Mouse (Mus musculus): ENCODE data around the gene Ccdc34. TPM values are rescaled to one million over a fixed set of nuclear protein-coding genes. Genes with fewer than 3 reads are reported as not detected.

Ccdc34 gene
- polyA plus RNA-seq, 1 experiment from 2014 or later = 28.3 TPM

DNA sequence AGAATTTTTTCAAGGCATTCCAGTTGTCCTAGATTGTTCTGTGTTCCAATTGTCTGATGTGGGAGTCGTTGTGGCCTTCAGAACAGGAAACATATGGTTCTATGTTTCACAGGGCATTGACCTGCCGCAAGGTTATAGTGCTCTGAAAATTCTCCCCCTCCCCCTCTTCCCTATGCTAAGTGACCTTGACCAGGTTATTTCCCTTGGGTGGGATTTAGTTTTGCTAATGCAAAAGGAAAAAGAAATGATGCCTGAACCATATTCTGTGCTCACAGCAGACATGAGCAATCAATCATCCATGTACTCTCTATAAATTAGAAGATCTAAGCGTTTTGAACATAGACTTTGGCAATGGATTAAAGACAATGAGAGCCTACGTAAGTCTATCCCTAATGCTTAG, 186.6 kb downstream of the Ccdc34 start:
- Histone ChIP-seq H3K27ac (replicated peaks) (no peak overlapping the region), H3K9me3 (replicated peaks) (no peaks in the 10 kb centered on the region), H3K4me1 (peaks cover 3% of the 10 kb centered on the region; the same call in 1 of the 2 replicates), H3K4me2 (no peak overlapping the region), H3K36me3 (no peaks in the 10 kb centered on the region), H3K27me3 (replicated peaks) (0 out of 2 replicates have a peak, but pooled peaks cover 3% of the 10 kb centered on the region), H3K4me3 (replicated peaks) (no peak overlapping the region), H3K9ac (replicated peaks) (no peak overlapping the region)
- WGBS = 69% methylated on average over 4 of the region's 4 CpGs
- ATAC-seq (ENCODE audit: low FRiP score) = no peak

DNA sequence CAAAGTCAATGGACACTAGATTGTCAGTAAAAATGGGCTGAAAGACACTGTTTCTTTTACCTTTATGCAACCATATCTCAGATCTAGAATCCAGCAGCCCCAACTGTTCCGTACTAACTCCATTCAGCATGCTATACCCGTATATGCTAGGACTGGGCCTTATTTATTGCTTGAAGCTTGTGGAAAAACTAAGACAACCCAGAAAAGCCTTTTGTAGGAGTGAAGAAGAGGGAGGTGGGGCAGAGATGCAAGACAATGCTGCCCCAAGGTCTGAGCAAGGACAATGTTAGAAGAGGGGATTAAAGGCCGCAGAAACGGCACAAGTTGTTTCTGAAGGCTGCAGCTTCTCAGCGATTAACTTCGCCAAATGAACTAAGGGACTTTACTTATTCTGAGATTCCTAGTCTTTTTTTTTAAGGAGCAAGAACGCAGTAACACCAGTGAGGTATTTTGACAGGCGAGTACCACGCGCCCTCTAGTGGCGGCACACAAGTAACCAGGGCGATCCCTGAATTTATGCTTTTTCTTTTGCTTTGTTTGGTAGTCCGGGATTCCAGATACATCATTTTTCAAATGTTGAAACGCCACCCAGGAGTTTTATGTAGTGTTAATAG, 187.2 kb downstream of the Ccdc34 start:
- peak overlapping the region; percentile 43 for H3K4me2 ChIP-seq
- no peak overlapping the region for H3K4me3 ChIP-seq (replicated peaks)
- H3K4me1 ChIP-seq = peaks cover 3% of the 10 kb centered on the region; the same call in 1 of the 2 replicates
- H3K27me3 ChIP-seq (replicated peaks) = 0 out of 2 replicates have a peak, but pooled peaks cover 3% of the 10 kb centered on the region
- H3K9me3 ChIP-seq (replicated peaks) = no peaks in the 10 kb centered on the region
- ATAC-seq (ENCODE audit: low FRiP score) = peak; percentile 77; the same call in 1 of the 2 replicates
- 9% methylated on average over 14 of the region's 14 CpGs for WGBS
- H3K27ac ChIP-seq (replicated peaks) = no peak overlapping the region
- H3K9ac ChIP-seq (replicated peaks) = no peak overlapping the region
- H3K36me3 ChIP-seq = no peaks in the 10 kb centered on the region

DNA sequence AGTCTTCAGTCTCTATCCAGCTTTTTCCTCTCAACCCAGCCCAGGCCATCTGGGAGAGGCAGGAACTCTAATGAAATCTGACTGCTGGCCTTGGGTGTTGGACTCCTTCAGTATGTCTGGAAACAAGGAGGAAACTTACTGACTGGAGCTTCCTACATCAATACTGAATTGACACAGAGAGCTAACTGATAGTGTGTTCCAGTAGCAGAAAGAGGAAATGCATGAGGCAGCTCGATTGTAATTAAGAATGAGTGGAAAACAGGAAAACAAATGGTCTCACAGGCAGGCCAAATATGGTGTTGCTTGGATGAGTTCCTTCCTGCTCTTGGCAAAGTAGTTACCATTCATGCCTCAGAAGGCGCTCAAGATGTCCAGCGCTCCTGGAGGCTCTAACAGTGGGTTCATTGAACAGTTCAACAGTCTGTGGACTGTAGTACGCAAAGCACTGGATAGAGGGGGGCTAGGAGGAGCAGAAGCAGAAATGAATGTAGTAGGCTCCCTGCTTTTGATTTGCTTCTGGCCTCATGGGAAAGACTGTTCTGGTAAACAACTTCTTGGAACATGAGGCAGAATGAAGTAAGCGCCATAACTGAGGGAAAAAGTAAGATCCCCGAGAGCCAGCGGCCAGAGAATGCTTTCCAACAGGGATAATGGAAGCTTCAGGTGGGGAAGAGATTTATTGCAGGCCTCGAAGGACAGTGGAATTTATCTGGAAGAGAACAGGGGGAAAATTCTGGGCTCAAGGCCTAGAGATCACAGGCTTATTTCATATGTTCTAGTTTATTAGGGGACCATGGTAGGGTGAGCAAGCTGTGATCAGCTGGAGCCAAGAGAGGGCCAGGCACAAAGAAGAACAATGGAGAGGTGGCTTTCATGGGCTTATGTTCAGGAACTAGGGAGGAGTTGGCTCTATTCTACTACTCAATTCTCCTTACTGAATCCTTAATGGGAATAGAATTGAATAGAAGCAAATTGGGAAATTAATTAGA, 193.2 kb downstream of the Ccdc34 start:
- WGBS = 72% methylated on average over 8 of the region's 8 CpGs
- Histone ChIP-seq H3K36me3 (no peaks in the 10 kb centered on the region), H3K9ac (replicated peaks) (no peak overlapping the region), H3K4me2 (no peak overlapping the region), H3K4me3 (replicated peaks) (no peak overlapping the region), H3K27ac (replicated peaks) (peak overlapping the region; percentile 51; the same call in 1 of the 2 replicates), H3K9me3 (replicated peaks) (no peaks in the 10 kb centered on the region), H3K27me3 (replicated peaks) (0 out of 2 replicates have a peak, but pooled peaks cover 3% of the 10 kb centered on the region), H3K4me1 (peaks cover 4% of the 10 kb centered on the region; the same call in 1 of the 2 replicates)
- ATAC-seq (ENCODE audit: low FRiP score) = peak; percentile 76

DNA sequence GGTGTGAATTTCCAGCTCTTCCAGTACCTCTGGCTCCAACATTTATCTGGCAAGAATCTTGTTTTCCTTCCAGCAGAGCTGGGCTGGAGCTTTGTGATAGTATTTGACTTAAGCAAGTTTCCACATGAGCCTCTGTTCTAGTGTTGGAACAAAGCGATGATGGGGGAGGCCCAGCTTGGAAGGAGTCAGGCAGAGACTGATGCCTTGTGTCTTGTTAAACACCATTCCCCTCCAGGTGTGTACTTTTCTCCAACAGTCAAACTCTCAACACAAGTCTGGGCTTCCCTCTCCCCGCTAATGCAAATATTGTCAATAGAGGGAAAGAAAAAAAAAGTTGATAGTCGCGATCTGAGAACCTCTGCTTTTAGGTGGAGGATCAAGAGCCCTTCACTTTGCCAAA, 196.7 kb downstream of the Ccdc34 start:
- Histone ChIP-seq H3K36me3 (no peaks in the 10 kb centered on the region), H3K27ac (replicated peaks) (no peak overlapping the region), H3K27me3 (replicated peaks) (no peaks in the 10 kb centered on the region), H3K4me3 (replicated peaks) (no peak overlapping the region), H3K4me2 (no peak overlapping the region), H3K9ac (replicated peaks) (no peak overlapping the region), H3K4me1 (peaks cover 4% of the 10 kb centered on the region; the same call in 1 of the 2 replicates), H3K9me3 (replicated peaks) (no peaks in the 10 kb centered on the region)
- ATAC-seq (ENCODE audit: low FRiP score) = no peak
- WGBS = 89% methylated on average over 4 of the region's 4 CpGs

DNA sequence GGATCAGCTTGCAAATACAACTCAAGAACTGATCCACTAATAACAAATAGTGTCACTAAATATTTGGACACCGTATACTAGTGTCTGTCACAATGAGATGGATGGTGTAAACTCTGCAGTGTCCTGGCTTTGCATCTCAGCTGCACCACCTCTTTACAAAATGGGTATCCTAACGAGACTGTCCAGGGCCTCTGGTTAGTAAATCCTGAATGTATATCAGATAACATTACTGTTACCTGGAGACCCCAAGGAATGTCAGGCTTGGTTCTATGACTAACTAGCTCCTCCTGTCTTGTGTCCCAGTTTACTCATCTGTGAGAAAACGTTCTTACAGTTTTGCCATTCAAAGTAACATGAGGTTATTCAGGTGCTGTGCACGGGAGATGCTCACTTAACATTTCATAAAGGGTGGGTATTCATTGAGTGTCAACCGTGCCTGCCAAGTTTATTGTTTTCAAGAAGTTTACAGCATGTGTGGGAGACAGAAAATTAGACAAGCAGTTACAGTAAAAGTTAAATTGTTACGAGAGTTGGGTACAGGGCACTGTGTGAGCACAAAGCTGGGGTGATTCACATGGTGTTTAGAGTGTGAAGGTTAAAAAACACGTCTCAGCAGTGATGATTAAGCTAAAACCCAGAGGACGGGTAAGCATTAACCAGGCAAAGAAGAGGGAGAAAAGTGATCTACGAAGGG, 197.5 kb downstream of the Ccdc34 start:
- no peaks in the 10 kb centered on the region for H3K27me3 ChIP-seq (replicated peaks)
- no peak overlapping the region for H3K4me2 ChIP-seq
- H3K4me1 ChIP-seq = peaks cover 4% of the 10 kb centered on the region; the same call in 1 of the 2 replicates
- no peak overlapping the region for H3K4me3 ChIP-seq (replicated peaks)
- WGBS = 47% methylated on average over 9 of the region's 9 CpGs
- no peak for ATAC-seq (ENCODE audit: low FRiP score)
- no peak overlapping the region for H3K27ac ChIP-seq (replicated peaks)
- H3K9ac ChIP-seq (replicated peaks) = no peak overlapping the region
- H3K9me3 ChIP-seq (replicated peaks) = no peaks in the 10 kb centered on the region
- H3K36me3 ChIP-seq = no peaks in the 10 kb centered on the region

DNA sequence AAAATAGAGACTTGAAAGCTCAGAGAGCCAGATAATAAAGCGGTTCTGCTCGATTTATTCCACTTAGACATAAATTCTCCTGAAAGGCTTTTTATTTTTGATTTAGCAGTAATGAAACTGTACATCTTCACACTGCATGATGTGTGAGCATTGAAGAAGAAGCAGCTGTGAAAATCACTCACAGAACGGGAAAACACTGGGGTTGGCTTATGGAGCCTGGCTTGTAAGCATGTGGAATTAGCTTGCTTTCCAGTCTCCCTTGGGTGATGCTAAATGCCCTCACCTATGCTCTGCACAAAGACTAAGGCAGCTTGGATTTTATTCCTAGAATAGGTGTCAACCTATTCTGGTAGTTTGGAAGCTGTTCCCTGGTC, 198.1 kb downstream of the Ccdc34 start:
- WGBS = 56% methylated on average over 3 of the region's 3 CpGs
- ATAC-seq (ENCODE audit: low FRiP score) = no peak
- Histone ChIP-seq H3K36me3 (no peaks in the 10 kb centered on the region), H3K9ac (replicated peaks) (no peak overlapping the region), H3K9me3 (replicated peaks) (no peaks in the 10 kb centered on the region), H3K4me3 (replicated peaks) (no peak overlapping the region), H3K4me1 (peaks cover 3% of the 10 kb centered on the region; the same call in 1 of the 2 replicates), H3K27ac (replicated peaks) (no peak overlapping the region), H3K4me2 (no peak overlapping the region), H3K27me3 (replicated peaks) (no peaks in the 10 kb centered on the region)

DNA sequence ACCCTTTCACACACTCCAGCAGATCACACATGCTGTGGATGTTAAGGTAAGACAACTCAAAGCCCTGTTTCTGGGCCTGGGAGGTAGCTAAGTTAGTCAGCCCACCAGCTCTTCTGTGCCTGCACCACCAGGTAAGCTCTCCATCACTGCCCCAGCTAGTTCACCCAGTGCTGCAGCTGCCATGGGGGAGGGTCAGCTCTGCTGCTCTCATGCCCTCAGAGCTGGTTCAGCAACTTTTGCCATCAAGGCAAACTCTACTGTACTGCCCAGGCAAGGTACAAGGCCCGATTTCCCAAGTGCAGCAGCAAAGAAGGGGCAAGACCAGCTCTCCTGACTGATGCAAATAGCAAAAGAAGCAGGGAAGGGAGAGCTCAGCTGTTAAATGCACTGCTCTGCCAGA, 202.9 kb downstream of the Ccdc34 start:
- no peak for ATAC-seq (ENCODE audit: low FRiP score)
- H3K9ac ChIP-seq (replicated peaks) = no peak overlapping the region
- WGBS = 73% methylated on average over 1 of the region's 1 CpGs

DNA sequence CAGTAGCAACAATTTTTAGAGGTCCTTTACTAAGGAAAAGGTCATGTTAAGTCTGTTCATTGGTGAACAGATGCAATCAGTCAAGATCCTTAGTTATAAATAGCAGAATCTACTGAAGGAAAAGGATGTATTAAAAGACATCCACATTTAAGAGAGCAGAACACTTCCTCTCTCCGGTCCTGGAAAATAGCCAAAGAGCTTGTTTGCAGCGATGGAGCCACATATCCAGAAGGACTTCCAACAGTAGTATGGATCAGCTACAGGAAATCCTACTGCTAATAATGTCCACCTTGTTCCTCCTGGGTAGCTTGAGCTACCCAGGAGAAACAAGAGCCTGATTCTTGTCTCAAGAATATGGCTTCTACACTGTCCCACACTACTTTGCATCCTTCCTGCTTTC, 205.2 kb downstream of the Ccdc34 start:
- Histone ChIP-seq H3K9me3 (replicated peaks) (no peaks in the 10 kb centered on the region), H3K4me1 (no peaks in the 10 kb centered on the region), H3K27me3 (replicated peaks) (no peaks in the 10 kb centered on the region), H3K36me3 (no peaks in the 10 kb centered on the region), H3K4me3 (replicated peaks) (no peak overlapping the region), H3K27ac (replicated peaks) (no peak overlapping the region), H3K9ac (replicated peaks) (no peak overlapping the region), H3K4me2 (no peak overlapping the region)
- ATAC-seq (ENCODE audit: low FRiP score) = no peak
- 85% methylated on average over 2 of the region's 2 CpGs for WGBS

More for the DNA sequence above, 202.9 kb downstream of the Ccdc34 start:
- Histone ChIP-seq H3K27me3 (replicated peaks) (no peaks in the 10 kb centered on the region), H3K4me3 (replicated peaks) (no peak overlapping the region), H3K4me1 (no peaks in the 10 kb centered on the region), H3K27ac (replicated peaks) (no peak overlapping the region), H3K36me3 (no peaks in the 10 kb centered on the region), H3K9me3 (replicated peaks) (no peaks in the 10 kb centered on the region), H3K4me2 (no peak overlapping the region)

Other genes starting within 250 kb of the Ccdc34 start
- 158 and 169 TPM in 2 replicates for gene Lin7c, start 127.0 kb upstream of the Ccdc34 start, polyA plus RNA-seq (2015; fragmentation: Nextera tagmentation; extraction: Ambion mirVana)
- gene Lgr4, start 100.2 kb upstream of the Ccdc34 start, polyA plus RNA-seq (2015; fragmentation: Nextera tagmentation; extraction: Ambion mirVana) = 8.3 and 9.8 TPM in 2 replicates

Measured in neural tube, embryonic 15.5 days (tissue).